Mouse (Mus musculus) neural tube, embryonic 13.5 days (tissue): ENCODE measurements at regions not wholly inside any gene's neighbourhood (a gene's known extent, or its start where the extent isn't known, plus 50 kb on each side); places are given as distances from the start of the nearest gene placed in this dataset.

ENCODE experiments used
- ATAC-seq: fragments of 200-750 bp; cut with Nextera tagmentation; 2 replicates; pipeline ENCODE4 v1.8.0; 2017; ENCODE audit warnings: low read depth, mild to moderate bottlenecking, moderate TSS enrichment, moderate library complexity
- H3K27ac ChIP-seq: fragments of 300-500 bp; sonication (generic); replicated peaks from 2 replicates; pipeline ENCODE4 v1.5.1; 2015; ENCODE audit warnings: moderate library complexity, mild to moderate bottlenecking, inconsistent platforms
- H3K27me3 ChIP-seq: fragments of 300-500 bp; sonication (generic); 2 replicates; pipeline ENCODE4 v1.6.1; 2015; ENCODE audit warnings: mild to moderate bottlenecking, inconsistent platforms
- H3K36me3 ChIP-seq: fragments of 300-500 bp; sonication (generic); 2 replicates; pipeline ENCODE4 v1.6.1; 2015; ENCODE audit warnings: mild to moderate bottlenecking, inconsistent platforms
- H3K4me1 ChIP-seq: fragments of 300-500 bp; sonication (generic); replicated peaks from 2 replicates; pipeline ENCODE4 v1.6.1; 2015; ENCODE audit warnings: inconsistent platforms
- H3K4me2 ChIP-seq: fragments of 300-500 bp; sonication (generic); 2 replicates; pipeline ENCODE4 v1.6.1; 2015; ENCODE audit warnings: inconsistent platforms, mild to moderate bottlenecking, moderate library complexity
- H3K4me3 ChIP-seq: fragments of 300-500 bp; sonication (generic); 2 replicates; pipeline ENCODE4 v1.5.1; 2015; ENCODE audit warnings: mild to moderate bottlenecking, inconsistent platforms
- H3K9ac ChIP-seq: fragments of 300-500 bp; sonication (generic); 2 replicates; pipeline ENCODE4 v1.6.1; 2015; ENCODE audit warnings: moderate library complexity, mild to moderate bottlenecking, inconsistent platforms
- H3K9me3 ChIP-seq: fragments of 300-500 bp; sonication (generic); 2 replicates; pipeline ENCODE4 v1.6.1; 2016; ENCODE audit warnings: inconsistent platforms
- WGBS: fragments of 180-500 bp; shearing (Covaris S2); methylation state at CpG from one replicate; pipeline ENCODE4 v1.1.7; 2015; 5-methylcytosine and 5-hydroxymethylcytosine counted together

DNA sequence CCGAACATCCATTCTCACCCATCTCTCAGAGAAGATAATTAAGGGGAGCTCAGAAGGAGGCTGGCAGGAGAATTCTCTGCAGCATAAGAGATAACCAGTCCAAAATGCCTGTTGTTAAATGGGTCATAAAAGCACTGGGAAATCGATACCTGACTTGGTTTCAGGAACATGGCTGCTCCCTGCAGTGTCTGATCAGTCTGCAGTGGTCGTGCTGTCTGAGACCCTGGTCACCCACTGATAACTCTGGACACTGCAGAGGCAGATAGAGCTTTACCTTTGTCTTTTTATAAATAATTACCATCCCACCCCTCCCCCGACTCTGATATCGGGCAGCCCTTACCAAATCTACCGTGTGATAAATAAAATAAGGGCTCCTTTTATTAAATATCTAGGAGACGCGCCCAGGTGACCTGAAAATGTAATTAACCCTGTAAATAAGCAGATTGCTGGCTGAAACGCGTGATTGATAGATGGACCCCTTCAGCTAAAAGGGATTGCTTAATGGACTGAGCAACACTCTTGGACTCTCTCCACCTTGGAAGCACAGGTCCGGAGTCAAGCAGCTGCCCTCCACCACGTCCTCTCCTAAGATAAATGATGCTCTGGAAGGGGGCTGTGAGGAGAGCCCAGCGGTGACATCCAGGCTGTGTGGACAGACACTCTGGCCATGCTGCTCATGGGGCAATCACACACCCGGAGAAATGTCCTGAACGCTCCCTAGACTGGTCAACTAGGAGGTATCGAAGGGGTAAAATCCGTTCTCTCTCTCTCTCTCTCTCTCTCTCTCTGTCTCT is 384.4 kb downstream of the Mtx2 start:
- Histone ChIP-seq H3K4me3 (no peak overlapping the region), H3K9ac (no peak overlapping the region), H3K36me3 (no peaks in the 10 kb centered on the region), H3K27me3 (no peaks in the 10 kb centered on the region), H3K9me3 (no peaks in the 10 kb centered on the region), H3K4me1 (peaks cover 18% of the 10 kb centered on the region), H3K27ac (peak overlapping the region; percentile 42; the same call in 1 of the 2 replicates), H3K4me2 (peak overlapping the region; percentile 11; the same call in 1 of the 2 replicates)
- WGBS, result 56% methylated on average over 17 of the region's 17 CpGs
- peak; percentile 74; the same call in 1 of the 2 replicates for ATAC-seq

DNA sequence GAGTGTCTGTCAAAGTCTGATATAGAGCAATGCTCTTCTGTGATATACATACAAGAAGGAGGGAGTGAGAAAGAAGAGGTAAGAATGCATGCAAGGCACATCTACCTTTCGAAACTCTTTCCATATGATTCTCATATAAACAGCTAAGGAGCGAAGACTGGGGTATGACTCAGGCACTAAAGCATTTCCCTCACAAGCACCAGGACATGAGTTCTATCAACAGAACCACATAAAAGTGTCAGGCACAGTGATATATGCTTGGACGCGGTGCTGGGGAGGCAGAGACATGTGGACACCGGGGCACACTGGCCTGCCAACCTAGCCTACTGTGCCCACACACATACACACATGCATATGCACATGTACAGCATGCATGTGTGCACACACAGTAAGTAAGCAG is 391.3 kb downstream of the Mtx2 start:
- Histone ChIP-seq H3K9ac (no peak overlapping the region), H3K4me2 (no peak overlapping the region), H3K9me3 (no peaks in the 10 kb centered on the region), H3K27me3 (no peaks in the 10 kb centered on the region), H3K4me1 (peaks cover 12% of the 10 kb centered on the region), H3K27ac (no peak overlapping the region), H3K36me3 (no peaks in the 10 kb centered on the region), H3K4me3 (no peak overlapping the region)
- no peak for ATAC-seq
- 73% methylated on average over 5 of the region's 5 CpGs for WGBS

DNA sequence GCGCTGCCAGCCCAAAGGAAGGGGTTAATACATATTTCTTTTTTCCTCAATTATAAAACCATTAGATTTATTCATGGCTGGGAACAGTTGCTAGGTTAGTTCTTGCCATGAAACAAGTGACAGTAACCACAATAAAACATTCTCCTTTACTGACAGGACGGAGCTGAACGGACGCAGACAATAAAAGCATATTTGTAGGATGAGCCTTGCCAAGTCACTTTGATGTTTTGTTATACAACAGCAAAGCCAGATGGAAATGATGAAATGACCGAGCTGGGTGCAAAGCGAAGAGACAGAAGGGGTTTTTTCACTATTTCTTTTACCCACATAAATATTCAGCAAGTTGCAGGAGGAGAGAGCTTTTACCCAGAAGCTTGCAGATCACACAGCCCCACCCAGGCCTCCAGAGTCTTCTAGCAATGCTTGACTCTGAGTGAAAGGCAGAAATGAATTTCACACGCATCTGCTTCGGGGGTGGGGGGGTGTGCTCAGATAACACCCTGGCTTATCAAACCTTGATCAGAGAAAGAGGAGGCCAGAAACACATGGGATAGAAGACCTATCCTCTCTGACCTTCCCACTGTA is 395.3 kb downstream of the Mtx2 start:
- H3K4me3 ChIP-seq, result no peak overlapping the region
- no peak overlapping the region for H3K4me2 ChIP-seq
- H3K9me3 ChIP-seq, result no peaks in the 10 kb centered on the region
- no peaks in the 10 kb centered on the region for H3K36me3 ChIP-seq
- ATAC-seq, result no peak
- H3K27ac ChIP-seq, result no peak overlapping the region
- WGBS, result 51% methylated on average over 8 of the region's 8 CpGs
- peaks cover 15% of the 10 kb centered on the region for H3K4me1 ChIP-seq
- H3K27me3 ChIP-seq, result no peaks in the 10 kb centered on the region
- H3K9ac ChIP-seq, result no peak overlapping the region

DNA sequence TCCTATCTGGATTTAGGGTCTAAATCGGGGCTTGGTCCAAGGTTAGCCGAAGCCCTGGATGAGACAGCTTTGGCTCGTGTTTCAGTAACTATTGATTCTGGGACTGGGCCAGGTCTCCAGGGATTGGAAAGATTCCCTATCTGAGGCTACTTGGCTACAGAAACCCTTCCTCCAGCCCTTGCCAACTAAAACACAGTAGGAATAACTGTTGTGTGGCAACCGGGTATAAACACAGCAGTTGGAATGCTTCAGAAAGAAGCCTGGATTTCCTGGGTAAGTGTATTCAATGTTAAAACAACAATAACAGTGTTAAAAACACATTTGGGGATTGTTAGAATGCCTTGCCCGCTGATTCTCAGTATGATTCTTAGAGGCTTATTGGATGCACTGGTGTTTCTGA is 398.8 kb downstream of the Mtx2 start:
- H3K9me3 ChIP-seq, result no peaks in the 10 kb centered on the region
- 54% methylated on average over 5 of the region's 5 CpGs for WGBS
- peak; percentile 36; the same call in 1 of the 2 replicates for ATAC-seq
- no peak overlapping the region for H3K4me3 ChIP-seq
- no peak overlapping the region; the same call in 1 of the 2 replicates for H3K27ac ChIP-seq
- peaks cover 15% of the 10 kb centered on the region for H3K4me1 ChIP-seq
- H3K27me3 ChIP-seq, result no peaks in the 10 kb centered on the region
- H3K36me3 ChIP-seq, result no peaks in the 10 kb centered on the region
- H3K4me2 ChIP-seq, result no peak overlapping the region
- H3K9ac ChIP-seq, result no peak overlapping the region

DNA sequence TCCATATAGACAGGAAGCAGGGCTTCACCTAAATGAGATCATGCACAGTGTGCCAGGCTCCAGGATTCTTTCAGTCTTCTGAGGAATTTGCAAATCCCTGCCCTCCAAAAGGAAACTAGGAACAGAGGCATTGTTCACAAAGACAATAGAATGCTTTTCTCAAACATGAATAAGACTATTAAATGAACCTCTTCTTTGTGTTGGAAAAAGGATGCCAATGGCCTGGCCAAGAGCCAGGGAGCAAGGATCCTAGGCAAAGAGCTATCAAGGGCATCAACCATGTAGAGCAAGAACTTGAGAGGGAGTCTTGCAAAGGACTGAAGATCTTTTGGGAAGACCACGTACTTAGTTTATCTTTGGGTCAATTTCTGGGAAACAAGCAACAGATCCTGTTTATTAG is 415.4 kb downstream of the Mtx2 start:
- 98% methylated on average over 1 of the region's 1 CpGs for WGBS
- Histone ChIP-seq H3K4me1 (peaks cover 23% of the 10 kb centered on the region), H3K36me3 (no peaks in the 10 kb centered on the region), H3K9me3 (no peaks in the 10 kb centered on the region), H3K9ac (no peak overlapping the region), H3K27ac (no peak overlapping the region), H3K27me3 (no peaks in the 10 kb centered on the region), H3K4me2 (no peak overlapping the region), H3K4me3 (no peak overlapping the region)
- ATAC-seq, result no peak

DNA sequence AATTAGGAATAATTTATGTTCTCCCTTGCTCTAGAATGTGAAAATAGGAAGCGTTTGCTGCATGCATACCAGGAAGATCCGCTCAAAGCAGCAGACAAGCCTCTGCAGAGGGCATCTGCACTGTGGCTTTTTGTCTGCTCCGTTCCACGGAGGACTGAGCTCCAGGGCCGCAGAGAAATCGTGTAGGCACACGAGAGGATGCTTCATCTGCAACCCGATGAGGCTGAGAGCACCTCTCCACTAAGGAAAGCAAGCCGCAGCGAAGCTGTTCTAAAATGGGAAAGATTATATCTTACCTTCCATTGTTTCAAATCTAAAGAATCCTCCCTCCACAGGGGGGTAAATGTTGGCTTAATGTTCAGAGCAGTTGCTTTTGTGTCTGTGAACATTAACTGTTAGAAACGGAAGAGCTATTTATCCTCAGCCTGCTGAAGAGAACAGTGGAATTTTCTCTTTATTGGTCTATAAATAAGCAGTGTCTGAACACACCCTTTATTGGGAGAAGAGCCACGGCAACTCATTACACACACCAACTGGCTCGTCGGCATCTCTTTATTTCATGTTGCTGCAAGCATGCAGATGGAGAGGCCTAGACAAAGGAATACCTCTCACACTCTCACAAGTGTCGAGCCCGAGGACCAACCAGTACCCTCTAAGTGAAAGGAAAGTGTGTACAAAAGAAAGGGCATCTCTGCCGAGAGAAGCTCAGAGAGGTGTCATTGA is 414.6 kb upstream of the Hnrnpa3 start:
- H3K4me3 ChIP-seq, result no peak overlapping the region
- ATAC-seq, result peak; percentile 74
- H3K27me3 ChIP-seq, result no peaks in the 10 kb centered on the region; the same call in 1 of the 2 replicates
- no peaks in the 10 kb centered on the region for H3K9me3 ChIP-seq
- peak overlapping the region; percentile 90 for H3K27ac ChIP-seq
- peaks cover 42% of the 10 kb centered on the region for H3K4me1 ChIP-seq
- H3K36me3 ChIP-seq, result no peaks in the 10 kb centered on the region
- 10% methylated on average over 17 of the region's 17 CpGs for WGBS
- H3K4me2 ChIP-seq, result peak overlapping the region; percentile 36
- H3K9ac ChIP-seq, result peak overlapping the region; percentile 63

DNA sequence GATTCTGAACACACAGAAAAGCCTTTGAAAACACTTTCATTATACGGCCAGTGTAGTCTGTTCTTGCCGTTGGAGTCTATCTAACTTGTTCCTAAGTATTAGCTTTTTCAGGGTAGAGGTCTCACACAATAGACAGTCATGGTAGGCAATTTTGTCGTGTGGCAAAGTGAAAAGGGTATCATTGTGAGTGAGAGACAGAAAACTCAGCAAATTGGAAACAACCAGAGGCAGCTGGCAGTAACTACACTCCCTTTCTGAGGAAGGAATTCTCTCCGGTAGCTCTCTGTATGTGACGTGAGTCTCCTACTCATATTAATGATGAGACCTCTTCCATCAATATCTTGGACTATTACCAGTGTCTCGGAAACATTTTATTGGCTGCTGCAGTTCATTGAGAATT is 413.8 kb upstream of the Hnrnpa3 start:
- no peak for ATAC-seq
- Histone ChIP-seq H3K4me3 (no peak overlapping the region), H3K27me3 (no peaks in the 10 kb centered on the region; the same call in 1 of the 2 replicates), H3K27ac (peak overlapping the region; percentile 90), H3K36me3 (no peaks in the 10 kb centered on the region), H3K4me1 (peaks cover 42% of the 10 kb centered on the region), H3K4me2 (no peak overlapping the region), H3K9ac (no peak overlapping the region), H3K9me3 (no peaks in the 10 kb centered on the region)
- 34% methylated on average over 6 of the region's 6 CpGs for WGBS

DNA sequence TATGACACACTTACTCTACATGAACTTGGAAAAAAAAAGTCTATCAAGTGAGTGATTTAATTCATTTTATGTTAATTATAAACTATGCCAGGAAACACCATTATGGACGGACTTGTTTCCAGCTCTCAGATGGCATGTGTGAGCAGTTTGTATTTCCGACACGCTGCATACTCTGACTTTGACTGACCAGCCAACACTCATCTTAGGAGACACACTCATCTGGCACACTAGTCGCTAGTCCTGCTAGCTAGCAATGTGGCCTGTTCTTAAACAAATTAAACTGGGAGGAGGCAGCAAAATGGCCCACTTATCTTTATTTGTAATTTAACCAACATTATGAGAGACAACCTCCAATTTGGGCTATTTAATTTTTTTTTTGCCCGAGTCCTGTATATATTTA is 413.4 kb upstream of the Hnrnpa3 start:
- Histone ChIP-seq H3K27ac (peak overlapping the region; percentile 90), H3K36me3 (no peaks in the 10 kb centered on the region), H3K9me3 (no peaks in the 10 kb centered on the region), H3K4me1 (peaks cover 42% of the 10 kb centered on the region), H3K27me3 (no peaks in the 10 kb centered on the region; the same call in 1 of the 2 replicates), H3K4me2 (peak overlapping the region; percentile 34; the same call in 1 of the 2 replicates), H3K4me3 (no peak overlapping the region), H3K9ac (no peak overlapping the region)
- ATAC-seq, result no peak
- 60% methylated on average over 5 of the region's 5 CpGs for WGBS

DNA sequence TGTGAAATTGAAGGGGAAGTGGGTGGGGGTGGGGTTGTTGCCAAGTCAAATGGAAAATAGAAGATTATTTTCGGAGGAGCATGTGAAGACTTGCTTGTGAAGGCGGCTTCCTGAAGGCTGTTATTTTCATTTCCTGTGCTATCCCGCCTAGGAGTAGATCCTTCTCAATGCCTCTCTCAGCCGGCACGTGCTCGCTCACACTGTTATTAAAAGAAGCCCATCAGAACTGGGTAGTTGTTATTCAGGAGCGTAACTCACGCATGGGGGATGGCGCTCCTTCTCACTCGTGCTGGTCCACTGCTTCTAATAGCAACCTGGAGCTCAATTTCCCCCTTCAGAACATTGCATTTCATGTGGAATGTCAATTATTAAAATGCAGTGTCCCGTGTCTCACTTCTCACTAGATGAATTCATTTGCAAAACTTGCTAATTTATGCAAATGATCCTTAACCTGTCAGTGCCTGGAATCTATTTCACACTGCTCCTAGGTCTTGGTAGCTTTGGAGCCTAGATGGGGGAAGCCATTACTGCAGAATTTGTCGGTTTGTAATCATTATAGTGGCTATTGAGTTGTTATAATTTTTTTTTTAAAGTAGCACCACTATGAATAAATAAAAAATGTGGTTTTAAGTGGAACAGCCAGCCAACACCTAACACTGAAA is 412.8 kb upstream of the Hnrnpa3 start:
- Histone ChIP-seq H3K4me3 (no peak overlapping the region), H3K9me3 (no peaks in the 10 kb centered on the region), H3K4me2 (peak overlapping the region; percentile 34), H3K36me3 (no peaks in the 10 kb centered on the region), H3K27me3 (no peaks in the 10 kb centered on the region; the same call in 1 of the 2 replicates), H3K9ac (no peak overlapping the region), H3K4me1 (peaks cover 42% of the 10 kb centered on the region), H3K27ac (peak overlapping the region; percentile 90)
- peak; percentile 78 for ATAC-seq
- WGBS, result 22% methylated on average over 12 of the region's 12 CpGs

DNA sequence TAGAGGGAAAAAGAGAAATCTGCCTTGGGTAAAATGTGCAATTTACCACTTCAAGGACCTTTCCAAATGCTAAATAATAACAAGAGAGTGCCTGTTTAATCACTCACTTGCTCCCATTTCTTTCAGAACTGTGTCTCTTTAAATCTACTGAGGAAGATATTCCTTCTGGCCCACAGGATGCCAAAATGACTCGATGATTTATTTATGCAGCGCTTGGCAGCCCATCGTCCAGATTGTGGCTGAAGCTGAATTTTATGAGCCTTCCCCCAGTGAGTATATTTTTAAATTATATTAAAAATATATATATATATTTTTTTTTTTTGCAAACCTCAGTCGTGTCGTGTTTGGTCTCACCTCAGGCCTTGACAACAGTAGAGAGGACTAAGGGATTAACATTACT is 410.8 kb upstream of the Hnrnpa3 start:
- H3K4me2 ChIP-seq, result no peak overlapping the region
- ATAC-seq, result no peak
- no peaks in the 10 kb centered on the region for H3K36me3 ChIP-seq
- peaks cover 53% of the 10 kb centered on the region for H3K4me1 ChIP-seq
- no peak overlapping the region for H3K4me3 ChIP-seq
- no peak overlapping the region for H3K27ac ChIP-seq
- H3K9me3 ChIP-seq, result no peaks in the 10 kb centered on the region
- no peaks in the 10 kb centered on the region; the same call in 1 of the 2 replicates for H3K27me3 ChIP-seq
- H3K9ac ChIP-seq, result no peak overlapping the region
- 31% methylated on average over 5 of the region's 5 CpGs for WGBS

DNA sequence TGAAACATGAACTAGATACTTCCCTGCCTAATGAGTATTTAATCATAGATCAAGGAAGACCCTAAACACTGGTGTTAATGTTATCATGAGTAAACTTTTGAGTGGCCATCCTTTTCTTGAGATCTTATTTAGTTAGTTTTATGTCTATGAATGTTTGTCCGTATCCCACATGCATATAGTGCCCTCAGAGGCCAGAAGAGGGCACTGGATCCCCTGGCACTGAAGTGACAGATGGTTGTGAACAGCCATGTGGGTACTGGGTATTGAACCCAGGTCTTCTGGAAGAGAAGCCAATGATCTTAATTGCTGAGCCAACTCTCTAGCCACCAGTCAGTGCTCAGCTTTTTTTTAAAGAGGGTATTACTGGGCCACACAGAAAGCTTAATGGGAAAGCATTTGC is 408.6 kb upstream of the Hnrnpa3 start:
- Histone ChIP-seq H3K4me1 (peaks cover 38% of the 10 kb centered on the region), H3K27me3 (no peaks in the 10 kb centered on the region; the same call in 1 of the 2 replicates), H3K4me3 (no peak overlapping the region), H3K36me3 (no peaks in the 10 kb centered on the region), H3K27ac (no peak overlapping the region), H3K9me3 (no peaks in the 10 kb centered on the region), H3K9ac (no peak overlapping the region), H3K4me2 (no peak overlapping the region)
- WGBS, result 85% methylated on average over 1 of the region's 1 CpGs
- ATAC-seq, result no peak

DNA sequence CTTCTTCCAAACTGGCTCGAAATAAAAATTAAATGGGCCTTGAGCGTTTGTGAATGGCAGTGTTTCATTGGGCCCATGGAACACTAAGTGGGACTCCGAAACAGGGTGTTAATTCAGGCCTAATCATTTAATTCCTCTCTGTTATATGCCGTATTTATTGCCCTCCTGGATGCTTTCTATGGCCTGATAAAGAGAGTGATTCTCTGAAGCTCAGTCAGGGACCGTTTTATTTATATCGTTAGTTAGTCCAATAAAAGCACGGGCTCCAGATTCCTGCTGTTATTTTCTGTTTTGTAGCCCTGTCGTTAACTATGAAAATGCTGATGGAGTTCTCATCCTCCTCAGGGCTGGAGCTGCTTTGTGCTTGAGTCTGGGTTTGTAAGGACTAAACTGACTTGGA is 406.2 kb upstream of the Hnrnpa3 start:
- no peaks in the 10 kb centered on the region for H3K27me3 ChIP-seq
- peak; percentile 32; the same call in 1 of the 2 replicates for ATAC-seq
- H3K9ac ChIP-seq, result no peak overlapping the region
- H3K4me1 ChIP-seq, result peaks cover 24% of the 10 kb centered on the region
- H3K4me3 ChIP-seq, result no peak overlapping the region
- no peaks in the 10 kb centered on the region for H3K36me3 ChIP-seq
- H3K9me3 ChIP-seq, result no peaks in the 10 kb centered on the region
- 21% methylated on average over 8 of the region's 8 CpGs for WGBS
- H3K4me2 ChIP-seq, result no peak overlapping the region
- no peak overlapping the region; the same call in 1 of the 2 replicates for H3K27ac ChIP-seq
